Mouse (Mus musculus) layer of hippocampus, postnatal 25 days (tissue): ENCODE measurements at regions not wholly inside any gene's neighbourhood (a gene's known extent, or its start where the extent isn't known, plus 50 kb on each side); places are given as distances from the start of the nearest gene placed in this dataset.
"Not testable (repeated sequence)": the region's sequence is repeated elsewhere in the genome, so short reads cannot be mapped to it uniquely, and the experiment has no call there.

Experiments used
- DNase-seq, 2 experiments: peaks; one replicate each; pipeline ENCODE4 v3.0.0; 2022; ENCODE audit warnings: mixed read lengths in 2 of 2, low spot score in 1 of 2; ENCODE audit errors: extremely low spot score in 1 of 2

DNA sequence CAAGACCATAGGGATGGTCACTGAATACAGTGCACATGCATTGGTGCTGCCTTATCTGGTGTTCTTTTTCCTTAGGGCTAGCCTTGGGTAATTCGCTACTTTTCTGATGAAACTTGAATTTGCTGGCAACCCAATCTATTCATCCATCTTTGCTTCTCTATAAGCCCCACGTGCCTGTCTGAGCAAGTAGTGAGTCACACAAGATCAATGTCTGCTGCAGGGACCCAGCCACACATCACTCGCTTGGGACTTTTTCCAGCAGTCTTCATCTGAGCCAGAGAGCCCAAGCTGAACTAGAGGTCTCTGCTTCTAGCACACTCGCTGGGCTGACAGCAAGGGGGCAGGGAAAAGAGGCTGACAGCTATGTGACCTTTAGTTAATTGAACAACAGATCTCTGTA lies 464.3 kb upstream of the Nmur2 start:
- DNase-seq: no peak

DNA sequence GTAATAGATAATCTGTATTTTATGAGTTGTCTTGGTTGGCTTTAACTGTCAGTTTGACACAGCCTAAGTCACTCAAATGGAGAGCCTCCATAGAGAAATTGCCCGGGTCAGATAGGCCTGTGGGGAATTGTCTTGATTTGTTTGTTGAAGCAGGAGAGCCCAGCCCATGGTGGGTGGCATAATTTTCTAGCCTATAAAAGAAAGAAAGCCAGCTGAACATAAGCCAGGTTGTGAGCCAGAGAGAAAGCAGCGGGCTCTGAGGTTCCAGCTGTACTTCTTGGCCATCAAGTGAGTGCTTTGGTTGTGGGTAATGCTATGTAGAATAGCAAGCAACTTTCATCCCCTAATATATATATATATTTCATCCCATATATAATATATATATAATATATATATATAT lies 474.1 kb upstream of the Nmur2 start:
- DNase-seq: no peak

GRCm38 (mm10) chr11:56518486-56518885 lies 477.7 kb upstream of the Nmur2 start:
- no peak for DNase-seq

DNA sequence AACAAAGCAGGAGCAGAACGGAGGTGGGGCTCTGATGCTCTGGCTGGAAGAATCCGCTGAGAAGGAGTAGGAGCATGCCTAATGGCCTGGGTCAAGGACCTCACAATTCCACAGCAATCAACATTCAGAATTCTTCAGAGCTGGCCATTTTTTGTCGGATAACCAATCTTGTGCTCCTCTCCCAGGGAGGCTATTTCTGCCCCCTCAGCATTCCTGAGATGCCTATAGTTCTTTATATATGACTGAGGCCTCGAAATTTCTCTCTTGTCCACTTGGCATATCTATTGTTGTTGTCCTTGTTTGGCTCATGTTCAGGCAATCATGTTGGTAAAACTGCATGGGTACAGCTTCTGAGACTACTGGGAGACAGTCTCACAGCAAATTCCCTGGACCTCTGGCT lies 460.5 kb upstream of the Gria1 start:
- DNase-seq: no peak

DNA sequence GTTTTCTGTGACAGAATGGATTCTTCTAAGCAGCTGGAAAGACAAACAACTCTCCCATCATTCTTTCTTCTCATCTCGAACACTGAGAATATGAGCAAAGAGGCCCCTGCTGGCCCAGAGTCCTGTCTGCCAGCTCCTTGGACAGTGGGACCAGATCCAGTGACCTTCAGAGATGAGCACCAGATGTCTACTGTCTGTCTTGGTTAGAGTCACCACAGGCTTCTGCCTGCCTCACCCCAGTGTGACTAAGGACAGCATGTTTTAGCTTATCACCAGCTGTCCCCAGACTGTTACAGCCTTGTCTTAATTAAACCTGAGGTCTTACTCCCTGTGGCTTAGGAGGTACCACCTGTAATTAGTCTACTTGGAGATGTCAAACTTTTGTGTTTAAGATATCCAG lies 454.9 kb upstream of the Gria1 start:
- DNase-seq: no peak

DNA sequence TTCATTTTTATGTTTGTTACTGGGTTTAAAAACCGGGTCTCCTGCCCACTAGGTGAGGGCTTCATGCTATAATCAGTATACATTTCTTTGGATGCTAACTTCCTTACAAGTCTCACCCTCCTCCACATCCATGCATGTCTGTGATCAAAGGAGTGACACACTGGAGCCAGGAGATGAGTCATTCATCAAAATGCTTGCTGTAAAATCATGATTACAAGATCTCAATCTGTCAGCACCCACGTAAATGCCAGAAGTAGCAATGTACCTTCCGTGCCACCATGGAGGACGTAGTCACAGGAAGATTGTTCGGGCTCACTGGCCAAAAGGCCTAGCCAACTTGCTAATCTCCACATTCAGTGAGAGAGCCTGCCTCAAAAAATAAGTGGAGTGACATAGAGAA lies 431.2 kb upstream of the Gria1 start:
- no peak for DNase-seq

- DNase-seq: no peak
Observed at GRCm38 (mm10) chr11:56583054-56583453, 428.1 kb upstream of the Gria1 start.

DNA sequence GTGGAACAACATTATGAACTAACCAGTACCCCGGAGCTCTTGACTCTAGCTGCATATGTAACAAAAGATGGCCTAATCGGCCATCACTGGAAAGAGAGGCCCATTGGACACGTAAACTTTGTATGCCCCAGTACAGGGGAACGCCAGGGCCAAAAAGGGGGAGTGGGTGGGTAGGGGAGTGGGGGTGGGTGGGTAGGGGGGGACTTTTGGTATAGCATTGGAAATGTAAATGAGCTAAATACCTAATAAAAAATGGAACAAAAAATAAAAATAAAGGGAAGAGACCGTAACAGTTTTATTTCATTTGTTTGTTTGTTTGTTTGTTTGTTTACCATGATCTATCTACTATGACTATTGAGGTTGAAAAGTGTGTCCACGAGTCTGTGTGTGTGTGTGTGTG lies 417.8 kb upstream of the Gria1 start:
- DNase-seq: not testable (repeated sequence)

GRCm38 (mm10) chr11:56603742-56604141 lies 407.4 kb upstream of the Gria1 start:
- DNase-seq: no peak

- DNase-seq: peak; percentile 9 to 11
Observed at GRCm38 (mm10) chr11:56627659-56628058, 383.5 kb upstream of the Gria1 start.

- peak in 1 of 2 experiments; percentile 5 for DNase-seq
Observed at GRCm38 (mm10) chr11:56633445-56633844, 377.7 kb upstream of the Gria1 start.

DNA sequence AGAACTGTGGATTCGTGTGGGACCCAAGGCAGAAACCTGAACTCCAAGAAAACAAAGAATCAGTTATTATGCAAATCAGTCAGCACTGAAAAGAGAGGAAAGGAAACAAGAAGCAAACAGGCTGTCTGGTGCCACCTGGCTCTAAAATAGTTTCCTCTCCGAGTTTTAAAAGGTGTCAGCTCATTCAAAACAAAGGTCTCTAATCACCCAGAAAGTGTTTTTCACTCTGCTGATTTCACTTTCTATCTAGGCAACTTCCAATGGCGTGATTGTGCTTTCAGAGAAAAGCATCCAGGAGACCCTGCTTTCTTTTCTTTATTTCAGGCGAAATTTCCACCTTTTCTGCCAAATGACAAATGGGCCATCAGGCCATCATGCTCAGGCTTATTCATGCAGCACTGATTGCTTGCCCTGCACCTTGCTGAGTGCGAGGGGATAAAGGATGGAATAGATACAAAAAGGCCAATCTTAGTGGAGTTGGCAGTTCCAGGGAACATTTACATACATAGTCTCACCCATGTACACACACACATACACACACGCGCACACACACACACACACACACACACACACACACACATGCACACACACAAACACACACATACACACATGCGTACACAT lies 374.5 kb upstream of the Gria1 start:
- DNase-seq: no peak

DNA sequence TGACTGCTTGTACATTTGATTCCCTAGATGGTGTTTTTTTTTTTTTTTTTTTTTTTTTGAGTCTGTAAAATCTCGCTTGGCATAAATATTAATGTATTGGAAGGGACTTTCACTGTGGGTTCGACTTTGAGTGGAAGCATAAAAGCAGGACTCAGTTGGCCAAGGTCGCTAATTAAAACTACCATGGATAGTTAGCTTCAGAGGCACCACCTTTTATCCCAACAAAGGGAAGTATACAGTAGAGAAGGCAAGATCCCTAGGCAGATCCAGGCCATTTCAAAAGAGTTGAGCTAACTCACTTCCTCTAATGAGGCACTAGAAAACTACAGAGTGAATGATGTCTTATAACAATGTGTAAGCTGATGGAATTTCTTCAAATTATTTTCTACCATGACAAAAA lies 369.5 kb upstream of the Gria1 start:
- no peak for DNase-seq
